Mouse (Mus musculus) layer of hippocampus, postnatal 36 days (tissue): ENCODE measurements around the gene Defb45. TPM values are rescaled to one million over a fixed set of nuclear protein-coding genes. Genes with fewer than 3 reads are reported as not detected.

ENCODE experiments used
- total RNA-seq, 2 experiments: library from RNA; stranded (reverse); gene quantifications; 2 replicates each; pipeline ENCODE4 v1.2.3; 2021

The Defb45 gene
- total RNA-seq, 2 experiments from 2014 or later = not detected

Other genes starting within 250 kb of the Defb45 start
- 10 to 100 TPM; 67.2 to 85.4 TPM for gene Nrsn2, start 222.8 kb downstream of the Defb45 start, total RNA-seq
- 10 to 100 TPM; 15.5 to 15.7 TPM for gene Sox12, start 201.3 kb downstream of the Defb45 start, total RNA-seq
- gene Zcchc3, start 184.4 kb downstream of the Defb45 start, total RNA-seq = 10 to 100 TPM in 1 of 2 experiments, 1 to 10 TPM in 1; 9.3 to 10.0 TPM
- 1 to 10 TPM; 2.5 to 2.6 TPM for gene 6820408C15Rik, start 183.8 kb downstream of the Defb45 start, total RNA-seq
- not detected for gene Defb23, start 134.8 kb downstream of the Defb45 start, total RNA-seq
- gene Defb20, start 122.3 kb downstream of the Defb45 start, total RNA-seq = not detected
- not detected for gene Defb22, start 109.3 kb downstream of the Defb45 start, total RNA-seq
- not detected for gene Defb26, start 87.7 kb downstream of the Defb45 start, total RNA-seq
- not detected for gene Defb28, start 81.1 kb downstream of the Defb45 start, total RNA-seq
- not detected for gene Defb29, start 59.3 kb downstream of the Defb45 start, total RNA-seq
- not detected for gene Gm17416, start 30.1 kb downstream of the Defb45 start, total RNA-seq
- not detected for gene Defb21, start 26.7 kb downstream of the Defb45 start, total RNA-seq
- not detected for gene Defb19, start 19.1 kb downstream of the Defb45 start, total RNA-seq
- not detected for gene Defb36, start 4.9 kb upstream of the Defb45 start, total RNA-seq
- gene Defb25, start 23.7 kb upstream of the Defb45 start, total RNA-seq = not detected
- 1 to 10 TPM in 1 of 2 experiments, under 1 TPM in 1; 0.75 to 1.3 TPM for gene Rem1, start 27.6 kb upstream of the Defb45 start, total RNA-seq
- 10 to 100 TPM; 77.3 to 77.5 TPM for gene H13, start 70.1 kb upstream of the Defb45 start, total RNA-seq
- 10 to 100 TPM; 19.7 to 22.9 TPM for gene Mcts2, start 87.6 kb upstream of the Defb45 start, total RNA-seq
- gene Id1, start 136.9 kb upstream of the Defb45 start, total RNA-seq = 10 to 100 TPM; 15.3 to 19.8 TPM
- gene Cox4i2, start 154.8 kb upstream of the Defb45 start, total RNA-seq = 1 to 10 TPM; 1.7 to 2.7 TPM
- gene Bcl2l1, start 232.3 kb upstream of the Defb45 start, total RNA-seq = 100 to 1,000 TPM; 116 to 141 TPM
- gene Tpx2, start 248.6 kb upstream of the Defb45 start, total RNA-seq = 1 to 10 TPM; 2.0 to 3.1 TPM